Mouse (Mus musculus) embryonic facial prominence, embryonic 12.5 days (tissue): ENCODE measurements around the gene Ung. TPM values are rescaled to one million over a fixed set of nuclear protein-coding genes. Genes with fewer than 3 reads are reported as not detected.

Experiments used
- ATAC-seq: fragments of 200-750 bp; cut with Nextera tagmentation; 2 replicates; pipeline ENCODE4 v1.8.0; 2017; ENCODE audit not compliant: insufficient number of reproducible peaks, insufficient read depth, low FRiP score, low TSS enrichment
- H3K27ac ChIP-seq: fragments of 300-500 bp; sonication (generic); 2 replicates; pipeline ENCODE4 v1.5.1; 2016; ENCODE audit warnings: mild to moderate bottlenecking
- H3K27me3 ChIP-seq: fragments of 300-500 bp; sonication (generic); 2 replicates; pipeline ENCODE4 v1.6.1; 2016; ENCODE audit warnings: mild to moderate bottlenecking, moderate library complexity
- H3K36me3 ChIP-seq: fragments of 300-500 bp; sonication (generic); 2 replicates; pipeline ENCODE4 v1.6.1; 2016; ENCODE audit warnings: mild to moderate bottlenecking
- H3K4me1 ChIP-seq: fragments of 300-500 bp; sonication (generic); 2 replicates; pipeline ENCODE4 v1.6.1; 2016
- H3K4me2 ChIP-seq: fragments of 300-500 bp; sonication (generic); replicated peaks from 2 replicates; pipeline ENCODE4 v1.6.1; 2016; ENCODE audit warnings: mild to moderate bottlenecking, moderate library complexity
- H3K4me3 ChIP-seq: fragments of 300-500 bp; sonication (generic); 2 replicates; pipeline ENCODE4 v1.5.1; 2016; ENCODE audit warnings: mild to moderate bottlenecking
- H3K9ac ChIP-seq: fragments of 300-500 bp; sonication (generic); 2 replicates; pipeline ENCODE4 v1.6.1; 2016; ENCODE audit warnings: mild to moderate bottlenecking, moderate library complexity
- H3K9me3 ChIP-seq: fragments of 300-500 bp; sonication (generic); 2 replicates; pipeline ENCODE4 v1.6.1; 2016; ENCODE audit warnings: mild to moderate bottlenecking, moderate library complexity
- WGBS: fragments of 180-500 bp; shearing (Covaris S2); methylation state at CpG from one replicate; pipeline ENCODE4 v1.1.7; 2016; 5-methylcytosine and 5-hydroxymethylcytosine counted together
- polyA plus RNA-seq: library from polyadenylated mRNA; unstranded; fragments of >200 nt; fragmentation: Nextera tagmentation; extraction: Ambion mirVana; gene quantifications from 2 replicates; pipeline ENCODE4 v1.2.1, GENCODE M21; 2016

The Ung gene
- polyA plus RNA-seq, 1 experiment from 2014 or later, result 54.2 TPM

DNA sequence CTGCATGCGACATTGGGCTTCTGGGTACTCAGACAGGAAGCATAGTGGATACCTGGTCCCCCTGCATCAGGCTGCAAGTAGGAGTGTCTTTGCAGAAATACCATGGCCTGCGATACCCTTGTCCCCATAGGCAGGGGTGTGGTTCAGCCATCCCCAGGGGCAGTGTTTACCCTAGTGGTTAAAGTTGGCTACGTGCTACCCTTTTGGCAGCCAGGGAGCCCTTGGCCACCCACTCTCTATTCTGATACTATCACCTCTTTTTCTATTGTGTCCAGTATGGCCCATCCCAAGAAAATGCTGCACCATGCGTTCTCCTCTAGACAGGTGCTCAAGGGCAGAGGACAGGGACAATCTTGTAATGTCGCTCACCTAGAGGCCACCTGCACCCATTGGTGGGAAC is 24.6 kb downstream of the Ung start:
- no peaks in the 10 kb centered on the region for H3K9me3 ChIP-seq
- H3K36me3 ChIP-seq, result no peaks in the 10 kb centered on the region
- H3K4me2 ChIP-seq, result no peak overlapping the region
- WGBS, result 79% methylated on average over 5 of the region's 5 CpGs
- H3K9ac ChIP-seq, result no peak overlapping the region
- H3K4me3 ChIP-seq, result no peak overlapping the region
- no peaks in the 10 kb centered on the region for H3K4me1 ChIP-seq
- H3K27me3 ChIP-seq, result 0 out of 2 replicates have a peak, but pooled peaks cover 6% of the 10 kb centered on the region
- ATAC-seq, result no peak
- no peak overlapping the region for H3K27ac ChIP-seq

DNA sequence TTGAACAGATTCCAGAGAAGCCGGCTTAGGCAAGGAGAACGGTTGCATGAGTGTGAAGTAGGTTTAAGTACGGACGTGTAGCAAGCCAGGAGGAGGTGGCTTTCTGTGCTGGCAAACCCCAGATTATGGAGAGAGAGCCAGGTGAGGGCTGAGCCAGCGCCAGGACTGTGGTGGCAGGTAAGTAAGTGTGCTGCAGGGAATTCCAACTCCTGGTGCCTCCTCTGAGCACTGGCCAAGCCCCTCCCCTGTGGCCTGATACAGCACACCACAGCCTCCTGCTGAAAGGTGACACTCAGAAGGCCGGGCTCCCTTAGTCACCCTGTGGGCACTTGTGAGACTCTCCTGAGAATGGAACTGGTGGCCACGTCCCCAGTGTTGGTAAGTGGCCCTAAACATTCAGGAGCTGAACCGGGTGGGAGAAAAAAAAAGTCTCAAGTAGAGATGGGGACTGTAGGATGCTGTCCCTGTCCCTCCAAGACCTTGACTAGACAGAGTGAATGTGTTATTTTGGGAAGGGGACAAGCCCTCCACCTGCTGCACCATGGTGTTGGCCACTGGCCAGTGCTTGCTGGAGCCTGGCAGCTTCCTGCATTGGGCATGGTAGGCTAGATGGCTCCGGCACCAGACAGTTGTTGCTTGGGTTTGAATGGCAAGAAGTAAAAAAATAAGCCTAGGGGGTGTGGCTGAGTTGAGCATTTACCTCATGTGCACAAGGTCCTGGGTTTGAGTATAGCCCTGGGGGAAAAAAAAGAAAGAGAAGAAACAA is 25.2 kb downstream of the Ung start:
- no peak for ATAC-seq
- Histone ChIP-seq H3K4me2 (no peak overlapping the region), H3K27ac (no peak overlapping the region), H3K4me1 (no peaks in the 10 kb centered on the region), H3K4me3 (no peak overlapping the region), H3K27me3 (0 out of 2 replicates have a peak, but pooled peaks cover 6% of the 10 kb centered on the region), H3K36me3 (no peaks in the 10 kb centered on the region), H3K9ac (no peak overlapping the region), H3K9me3 (no peaks in the 10 kb centered on the region)
- 50% methylated on average over 9 of the region's 9 CpGs for WGBS

DNA sequence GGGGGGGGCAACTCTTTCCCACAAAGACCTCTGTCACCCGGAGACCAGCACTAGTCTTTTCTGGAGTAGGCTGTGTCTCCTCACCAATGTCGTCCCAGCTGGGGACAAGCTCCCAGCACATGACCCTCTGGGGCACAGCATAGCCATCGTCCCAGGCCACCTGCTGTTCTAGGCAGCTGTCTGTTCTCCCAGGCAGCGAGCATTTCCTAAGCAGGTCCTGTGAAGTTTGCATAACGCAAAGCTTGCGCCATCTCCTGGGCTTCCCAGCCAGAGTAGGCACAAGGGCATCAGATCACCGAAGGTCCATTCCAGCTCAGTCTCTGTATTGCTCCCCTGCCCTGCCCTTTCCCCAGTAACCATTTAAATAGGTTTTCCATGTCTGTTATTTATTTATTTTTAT is 27.1 kb downstream of the Ung start:
- no peaks in the 10 kb centered on the region for H3K9me3 ChIP-seq
- H3K4me2 ChIP-seq, result no peak overlapping the region
- no peak overlapping the region for H3K9ac ChIP-seq
- H3K4me3 ChIP-seq, result no peak overlapping the region
- 0 out of 2 replicates have a peak, but pooled peaks cover 6% of the 10 kb centered on the region for H3K27me3 ChIP-seq
- H3K4me1 ChIP-seq, result no peaks in the 10 kb centered on the region
- no peaks in the 10 kb centered on the region for H3K36me3 ChIP-seq
- WGBS, result 60% methylated on average over 7 of the region's 7 CpGs
- no peak overlapping the region for H3K27ac ChIP-seq
- no peak for ATAC-seq

DNA sequence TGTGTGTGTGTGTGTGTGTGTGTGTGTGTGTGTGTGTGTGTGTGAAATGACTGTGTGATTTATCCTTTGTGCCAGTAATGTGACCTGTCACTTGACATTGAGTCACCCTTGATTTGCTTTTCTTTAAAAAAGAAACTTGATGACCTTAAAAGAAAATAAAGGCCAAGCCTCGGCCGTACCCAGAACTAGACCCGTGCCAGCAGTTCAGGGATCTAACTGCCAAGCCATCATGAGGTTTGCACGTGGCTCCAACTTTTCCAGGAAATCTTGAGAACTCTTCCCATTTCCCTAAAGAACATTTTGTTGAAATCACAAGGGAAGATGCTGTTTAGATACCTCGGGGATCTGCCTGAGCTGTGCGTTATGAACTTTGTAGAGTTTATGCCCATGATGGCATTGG is 31.2 kb downstream of the Ung start:
- H3K36me3 ChIP-seq, result no peaks in the 10 kb centered on the region
- no peak for ATAC-seq
- 81% methylated on average over 6 of the region's 6 CpGs for WGBS
- H3K27me3 ChIP-seq, result no peaks in the 10 kb centered on the region
- no peak overlapping the region for H3K4me3 ChIP-seq
- H3K4me1 ChIP-seq, result no peaks in the 10 kb centered on the region
- no peak overlapping the region for H3K9ac ChIP-seq
- no peak overlapping the region for H3K27ac ChIP-seq
- H3K4me2 ChIP-seq, result no peak overlapping the region
- H3K9me3 ChIP-seq, result no peaks in the 10 kb centered on the region

DNA sequence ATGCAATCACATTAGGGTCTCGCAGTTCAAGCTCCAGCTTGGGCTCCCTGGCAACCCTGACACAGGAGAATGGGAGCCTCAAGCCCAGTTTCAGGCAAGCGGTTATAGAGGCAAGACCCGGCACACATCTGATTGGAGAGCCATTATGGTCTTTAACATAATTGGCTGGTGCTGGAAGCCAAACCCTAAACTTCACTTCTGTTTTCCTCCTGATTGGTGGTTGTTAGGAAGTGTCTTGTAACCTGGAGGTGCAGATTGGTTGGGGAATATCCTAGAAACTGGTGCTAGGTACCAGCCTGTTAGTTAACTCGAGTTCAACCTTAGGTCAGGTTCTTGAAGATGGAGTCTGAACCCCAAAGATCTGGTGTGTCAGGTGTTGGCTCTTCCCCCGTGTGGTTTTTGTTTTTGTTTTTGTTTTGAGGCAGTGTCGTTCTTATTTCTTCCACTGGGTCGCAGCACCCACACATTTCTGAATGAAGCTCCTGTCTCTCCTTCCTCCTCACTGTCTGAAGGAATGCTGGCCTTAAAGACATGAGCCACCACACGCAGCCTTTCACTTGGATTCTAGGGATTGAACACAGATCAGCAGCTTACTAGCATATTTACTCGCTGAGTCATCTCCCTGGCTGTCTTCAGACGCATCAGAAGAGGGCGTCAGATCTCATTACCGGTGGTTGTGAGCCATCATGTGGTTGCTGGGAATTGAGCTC is 32.1 kb downstream of the Ung start:
- Histone ChIP-seq H3K36me3 (no peaks in the 10 kb centered on the region), H3K4me2 (no peak overlapping the region)
- ATAC-seq, result no peak

DNA sequence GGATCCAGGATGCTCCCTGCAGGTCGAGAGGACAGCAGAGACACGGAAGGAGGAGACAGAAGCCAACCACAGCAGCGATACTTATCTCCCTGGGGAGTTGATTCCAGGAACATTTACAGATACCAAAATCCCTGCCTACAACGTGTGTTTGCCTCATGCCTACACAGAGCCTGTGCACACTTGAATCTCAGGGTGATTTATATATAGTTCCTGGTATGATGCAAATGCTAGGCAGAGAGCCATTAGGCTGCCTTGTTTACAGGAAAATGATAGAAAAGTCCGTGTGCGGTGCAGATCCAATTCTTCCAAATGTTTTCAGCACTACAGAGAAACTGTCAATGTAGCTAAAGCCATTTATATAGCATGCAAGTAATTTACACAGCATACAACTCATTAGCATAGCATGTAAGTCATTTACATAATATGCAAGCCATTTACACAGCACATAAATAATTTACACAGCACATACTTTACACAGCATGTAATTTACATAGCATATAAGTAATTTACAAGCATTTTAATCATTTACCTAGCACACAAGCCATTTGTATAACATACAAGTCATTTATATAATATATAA is 33.0 kb downstream of the Ung start:
- WGBS, result 73% methylated on average over 6 of the region's 6 CpGs
- no peak overlapping the region for H3K27ac ChIP-seq
- no peak overlapping the region for H3K4me2 ChIP-seq
- H3K27me3 ChIP-seq, result no peaks in the 10 kb centered on the region
- no peaks in the 10 kb centered on the region for H3K4me1 ChIP-seq
- H3K4me3 ChIP-seq, result no peak overlapping the region
- no peak for ATAC-seq
- H3K9me3 ChIP-seq, result no peaks in the 10 kb centered on the region
- no peak overlapping the region for H3K9ac ChIP-seq
- H3K36me3 ChIP-seq, result no peaks in the 10 kb centered on the region

More for the DNA sequence above, 32.1 kb downstream of the Ung start:
- Histone ChIP-seq H3K9ac (no peak overlapping the region), H3K27ac (no peak overlapping the region), H3K9me3 (no peaks in the 10 kb centered on the region), H3K4me1 (no peaks in the 10 kb centered on the region), H3K27me3 (no peaks in the 10 kb centered on the region), H3K4me3 (no peak overlapping the region)
- 46% methylated on average over 12 of the region's 12 CpGs for WGBS

DNA sequence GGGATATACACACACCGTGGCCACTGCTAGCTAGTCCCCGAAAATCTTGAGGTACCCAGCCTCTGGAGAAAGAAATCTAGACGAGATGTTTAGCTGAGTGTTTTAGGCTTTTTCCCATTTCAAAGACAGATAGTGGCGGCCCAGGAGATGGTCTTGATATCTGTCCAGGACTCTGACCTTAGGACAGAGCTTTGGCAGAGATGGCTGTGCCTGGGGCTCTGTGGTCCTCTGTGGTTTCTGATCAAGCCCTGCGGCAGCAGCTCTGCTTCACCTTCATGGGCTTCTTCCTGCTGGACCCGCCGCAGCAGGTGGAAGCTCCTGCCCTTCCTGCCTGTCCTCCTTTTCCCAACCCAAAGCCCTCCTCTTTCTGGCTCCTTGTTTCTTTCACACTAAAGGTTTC is 40.2 kb downstream of the Ung start:
- ATAC-seq, result no peak
- H3K27ac ChIP-seq, result no peak overlapping the region
- H3K9ac ChIP-seq, result no peak overlapping the region
- H3K4me2 ChIP-seq, result no peak overlapping the region
- H3K9me3 ChIP-seq, result no peaks in the 10 kb centered on the region
- 86% methylated on average over 7 of the region's 7 CpGs for WGBS
- H3K4me1 ChIP-seq, result peaks cover 4% of the 10 kb centered on the region; the same call in 1 of the 2 replicates
- H3K27me3 ChIP-seq, result peaks cover 4% of the 10 kb centered on the region; the same call in 1 of the 2 replicates
- H3K36me3 ChIP-seq, result no peaks in the 10 kb centered on the region
- no peak overlapping the region for H3K4me3 ChIP-seq

DNA sequence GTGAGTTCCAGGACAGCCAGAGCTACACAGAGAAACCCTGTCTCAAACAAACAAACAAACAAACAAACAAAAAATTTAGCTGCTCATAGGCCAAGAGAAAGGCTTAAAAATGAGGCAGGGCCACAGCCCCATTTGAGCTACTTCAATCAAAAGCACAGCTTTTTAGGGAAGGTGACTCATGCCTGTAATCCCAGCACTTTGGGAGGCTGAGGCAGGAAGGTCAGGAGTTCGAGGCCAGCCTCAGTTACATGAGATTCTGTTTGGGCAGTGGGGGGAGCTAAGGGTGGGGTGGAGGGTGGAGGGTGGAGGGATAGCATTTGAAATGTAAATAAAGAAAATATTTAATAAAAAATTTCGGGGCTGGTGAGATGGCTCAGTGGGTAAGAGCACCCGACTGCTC is 42.8 kb downstream of the Ung start:
- H3K4me1 ChIP-seq, result peaks cover 13% of the 10 kb centered on the region; the same call in 1 of the 2 replicates
- no peak overlapping the region for H3K9ac ChIP-seq
- 84% methylated on average over 3 of the region's 3 CpGs for WGBS
- no peak overlapping the region for H3K4me3 ChIP-seq
- H3K9me3 ChIP-seq, result no peaks in the 10 kb centered on the region
- no peak overlapping the region for H3K4me2 ChIP-seq
- ATAC-seq, result no peak
- peaks cover 4% of the 10 kb centered on the region; the same call in 1 of the 2 replicates for H3K27me3 ChIP-seq
- H3K27ac ChIP-seq, result no peak overlapping the region
- no peaks in the 10 kb centered on the region for H3K36me3 ChIP-seq

DNA sequence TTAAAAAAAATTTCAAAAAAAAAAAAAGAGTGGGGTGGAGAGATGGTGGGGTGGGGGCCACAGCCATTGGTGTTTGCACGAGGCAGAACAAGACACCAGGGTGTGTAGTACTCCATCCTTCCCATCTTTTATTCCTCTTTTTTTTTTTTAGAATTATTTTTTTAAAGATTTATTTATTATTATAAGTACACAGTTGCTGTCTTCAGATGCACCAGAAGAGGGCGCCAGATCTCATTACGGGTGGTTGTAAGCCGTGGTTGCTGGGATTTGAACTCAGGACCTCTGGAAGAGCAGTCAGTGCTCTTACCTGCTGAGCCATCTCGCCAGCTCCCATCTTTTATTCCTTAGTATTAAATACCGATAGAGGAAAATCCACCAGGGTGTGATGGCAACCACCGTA is 43.3 kb downstream of the Ung start:
- Histone ChIP-seq H3K27me3 (peaks cover 4% of the 10 kb centered on the region; the same call in 1 of the 2 replicates), H3K4me2 (no peak overlapping the region), H3K27ac (no peak overlapping the region), H3K4me3 (no peak overlapping the region), H3K4me1 (peaks cover 13% of the 10 kb centered on the region; the same call in 1 of the 2 replicates), H3K36me3 (no peaks in the 10 kb centered on the region), H3K9ac (no peak overlapping the region), H3K9me3 (no peaks in the 10 kb centered on the region)
- no peak for ATAC-seq
- WGBS, result 72% methylated on average over 7 of the region's 7 CpGs

DNA sequence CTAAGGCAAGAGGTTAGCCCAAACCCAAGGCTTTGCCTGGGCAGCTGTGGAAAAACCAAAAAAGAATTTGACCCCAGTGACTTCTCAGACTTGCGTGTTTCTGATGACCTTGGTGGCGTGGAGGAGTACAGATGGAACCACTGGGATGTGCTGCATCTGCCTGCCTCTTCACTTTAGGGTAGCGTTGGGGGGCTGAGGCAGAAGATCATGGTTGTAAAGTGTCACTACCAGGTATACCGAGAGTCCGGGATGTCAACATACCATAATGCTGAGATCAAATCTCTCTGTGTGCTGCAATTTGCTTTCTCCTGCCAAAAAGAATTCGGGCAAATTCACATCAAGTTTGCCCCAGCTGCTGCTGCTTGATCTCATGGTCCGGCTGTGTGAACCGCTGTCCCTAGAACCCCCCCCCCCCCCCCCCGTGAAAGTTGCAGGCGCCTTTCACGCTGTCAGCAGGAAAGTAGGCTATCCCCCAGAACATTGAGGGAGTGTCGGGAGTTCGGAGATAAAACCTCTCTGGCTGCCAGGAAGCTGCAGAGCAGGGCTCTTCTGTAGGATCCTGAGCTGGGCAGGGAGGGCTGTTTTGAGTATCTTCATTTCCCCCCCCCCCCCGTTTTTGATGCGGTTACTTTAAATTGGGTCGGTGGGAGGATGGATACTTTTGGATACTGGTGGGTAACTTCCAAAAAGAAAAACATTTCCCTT is 43.8 kb downstream of the Ung start:
- no peak for ATAC-seq
- no peak overlapping the region for H3K27ac ChIP-seq
- no peak overlapping the region for H3K9ac ChIP-seq
- H3K9me3 ChIP-seq, result no peaks in the 10 kb centered on the region
- WGBS, result 31% methylated on average over 16 of the region's 16 CpGs
- peaks cover 4% of the 10 kb centered on the region; the same call in 1 of the 2 replicates for H3K27me3 ChIP-seq
- peaks cover 13% of the 10 kb centered on the region; the same call in 1 of the 2 replicates for H3K4me1 ChIP-seq
- H3K4me2 ChIP-seq, result peak overlapping the region; percentile 24
- no peak overlapping the region for H3K4me3 ChIP-seq
- H3K36me3 ChIP-seq, result no peaks in the 10 kb centered on the region

DNA sequence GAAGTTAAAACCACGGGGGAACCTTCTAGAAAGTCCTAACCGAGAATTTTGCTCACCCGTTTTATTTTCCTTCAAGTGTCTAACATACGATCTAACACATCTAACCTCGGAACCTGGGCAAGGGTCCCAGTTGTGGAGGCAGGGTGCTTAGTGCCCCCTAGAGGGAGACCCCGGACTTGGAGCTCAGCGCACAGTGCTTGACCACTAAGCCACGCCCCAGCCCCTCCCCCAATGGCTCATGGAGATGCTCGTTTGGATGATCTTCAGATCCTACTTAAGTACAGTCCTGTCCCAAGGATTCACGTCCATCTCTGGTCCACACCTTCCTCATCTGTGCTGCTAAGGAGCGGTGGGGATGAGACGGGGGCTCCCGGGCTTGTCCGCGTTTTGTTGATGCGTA is 44.5 kb downstream of the Ung start:
- Histone ChIP-seq H3K4me2 (peak overlapping the region; percentile 24), H3K4me3 (no peak overlapping the region), H3K27ac (no peak overlapping the region), H3K9ac (no peak overlapping the region), H3K4me1 (peaks cover 13% of the 10 kb centered on the region; the same call in 1 of the 2 replicates), H3K27me3 (peaks cover 4% of the 10 kb centered on the region; the same call in 1 of the 2 replicates), H3K9me3 (no peaks in the 10 kb centered on the region), H3K36me3 (no peaks in the 10 kb centered on the region)
- no peak for ATAC-seq
- 15% methylated on average over 16 of the region's 16 CpGs for whole genome bisulfite sequencing
